Comparison of ENCODE assay signal across 8 mouse cellular contexts in genomic region chr8:10925582-10926517, GRCm38 (mm10).
DNase-seq lines count a peak whose midpoint lies in the region; ATAC-seq and TF ChIP-seq lines count a peak whose summit lies in the region.

No protein-coding gene starts in this region.

- TF ChIP-seq RAD21 in CH12.LX (IDR thresholded peaks at IDR 0.05; ENCODE audit: low read depth, low read length), result no peak

- intact Hi-C loops in left cerebral cortex, postnatal 10 days (cut with DNase I), result no loop called here

- H3K9ac ChIP-seq in CH12.LX (ENCODE audit: insufficient read depth, low read depth), result no peak overlapping the region
- peak overlapping the region; percentile 42 for H3K9ac ChIP-seq in forebrain, embryonic 11.5 days (ENCODE audit: low read length)

- no peak for TF ChIP-seq EP300 in CH12.LX (IDR thresholded peaks at IDR 0.05; ENCODE audit: low read length)

- H3K4me3 ChIP-seq in CH12.LX (replicated peaks in 1 of 3; ENCODE audit: low read depth in 2 of 3, low read length in 2 of 3, poor library complexity in 1 of 3) (no peak overlapping the region), macrophage (ENCODE audit: inconsistent target) (no peak overlapping the region)
- H3K4me3 ChIP-seq in forebrain, embryonic 11.5 days (ENCODE audit: low read depth, low read length), result 0 out of 2 replicates have a peak overlapping the region, but pooled peaks have one; percentile 8

- no peaks in the 10 kb centered on the region for H3K27me3 ChIP-seq in CH12.LX (replicated peaks)
- peaks cover 4% of the 10 kb centered on the region; the same call in 1 of the 2 replicates for H3K27me3 ChIP-seq in forebrain, embryonic 11.5 days (ENCODE audit: control insufficient read depth, insufficient read depth, low read length)

- TF ChIP-seq CTCF in CH12.LX (conservative IDR thresholded peaks at IDR 0.05 in 1 of 2, IDR thresholded peaks at IDR 0.05 in 1 of 2; ENCODE audit: low read depth in 2 of 2, low read length in 2 of 2), result no peak

- peak; percentile 45 for ATAC-seq in forebrain, embryonic 11.5 days (replicated peaks; ENCODE audit: low FRiP score)

- H3K9me3 ChIP-seq in CH12.LX (replicated peaks; ENCODE audit: low read length), result no peaks in the 10 kb centered on the region
- no peaks in the 10 kb centered on the region for H3K9me3 ChIP-seq in forebrain, embryonic 11.5 days (ENCODE audit: control insufficient read depth, low read length)

- no peak for TF ChIP-seq POLR2A in CH12.LX (IDR thresholded peaks at IDR 0.05; ENCODE audit: low read depth, low read length)

- in situ Hi-C loops in CH12.LX (cut with MboI; ENCODE audit: low pct_ligation_motif_present, low pct_unique_long_range_greater_than_20kb, low sequenced_read_pairs), result loop anchor here (10.0 kb wide), 1 partner anchor 201 kb away; no protein-coding TSS in a partner anchor

- no peaks in the 10 kb centered on the region for H3K79me2 ChIP-seq in CH12.LX (replicated peaks; ENCODE audit: control insufficient read depth, extremely low read depth, insufficient read depth, poor library complexity, severe bottlenecking)
- no peaks in the 10 kb centered on the region for H3K79me2 ChIP-seq in macrophage (ENCODE audit: inconsistent target)

- no peak overlapping the region for H3K4me2 ChIP-seq in CH12.LX (ENCODE audit: insufficient read depth, low read depth, poor library complexity, severe bottlenecking)
- peak overlapping the region; percentile 45 for H3K4me2 ChIP-seq in forebrain, embryonic 11.5 days (ENCODE audit: low read depth, low read length, severe bottlenecking)

- dilution Hi-C loops in CH12.LX (cut with MboI; ENCODE audit: extremely low pct_ligation_motif_present, extremely low pct_unique_long_range_greater_than_20kb, low sequenced_read_pairs), result no loop called here

- WGBS in forebrain, embryonic 11.5 days, result under 1% methylated on average over 18 of the region's 18 CpGs
- WGBS in macrophage (ENCODE audit: missing documents), result 73% methylated on average over 18 of the region's 18 CpGs

- H3K36me3 ChIP-seq in CH12.LX (replicated peaks in 1 of 2; ENCODE audit: control insufficient read depth in 1 of 2, insufficient read depth in 1 of 2, low read length in 1 of 2) (no peaks in the 10 kb centered on the region), macrophage (ENCODE audit: inconsistent target) (no peaks in the 10 kb centered on the region)
- no peaks in the 10 kb centered on the region for H3K36me3 ChIP-seq in forebrain, embryonic 11.5 days (ENCODE audit: control insufficient read depth, insufficient read depth, low read length)

- H3K27ac ChIP-seq in CH12.LX (ENCODE audit: insufficient read depth, low read depth), result no peak overlapping the region
- H3K27ac ChIP-seq in forebrain, embryonic 11.5 days (ENCODE audit: low read depth, low read length), result peak overlapping the region; percentile 93
- peak overlapping the region; percentile 73; the same call in 1 of the 2 replicates for H3K27ac ChIP-seq in macrophage

- peak; percentile 52 to 62 for DNase-seq in cerebellum, postnatal 10 days
- DNase-seq in cerebellum, postnatal 14 days, result no peak
- peak; percentile 27 for DNase-seq in CH12.LX (ENCODE audit: extremely low read depth)
- DNase-seq in forebrain, embryonic 11.5 days (ENCODE audit: low spot score), result peak; percentile 79
- DNase-seq in thymus, postnatal 14 days, result peak; percentile 67
- DNase-seq in left cerebral cortex, postnatal 10 days (ENCODE audit: extremely low spot score in 1 of 2, low spot score in 2 of 2), result no peak
- no peak for DNase-seq in urinary bladder, postnatal 14 days (ENCODE audit: low spot score)

- peaks cover 4 to 43% of the 10 kb centered on the region in 2 experiments; a peak in 2 of 4 replicates for H3K4me1 ChIP-seq in CH12.LX (ENCODE audit: control insufficient read depth in 1 of 2, insufficient read depth in 2 of 2)
- peaks cover 49% of the 10 kb centered on the region for H3K4me1 ChIP-seq in forebrain, embryonic 11.5 days (replicated peaks; ENCODE audit: control insufficient read depth, insufficient read depth, low read length)

TF ChIP-seq in CH12.LX, 34 proteins besides CTCF, POLR2A, EP300 and RAD21:
- TF ChIP-seq E2F4 (IDR thresholded peaks at IDR 0.05; ENCODE audit: insufficient replicate concordance, low read depth, low read length), result no peak

Comparison
In these comparisons a context has a peak if more than half of its experiments do, and no peak if none do; other contexts are left out.
1. DNase-seq: peak in cerebellum, postnatal 10 days (2 of 2), CH12.LX (single experiment), forebrain, embryonic 11.5 days (single experiment) and thymus, postnatal 14 days (single experiment); none in cerebellum, postnatal 14 days (0 of 2), left cerebral cortex, postnatal 10 days (0 of 2) and urinary bladder, postnatal 14 days (single experiment).